Mouse (Mus musculus): ENCODE data around the gene Tlr9. TPM values are rescaled to one million over a fixed set of nuclear protein-coding genes. Genes with fewer than 3 reads are reported as not detected.

Tlr9 gene
- total RNA-seq, 2 experiments from 2014 or later: 0.46 to 0.48 TPM

DNA sequence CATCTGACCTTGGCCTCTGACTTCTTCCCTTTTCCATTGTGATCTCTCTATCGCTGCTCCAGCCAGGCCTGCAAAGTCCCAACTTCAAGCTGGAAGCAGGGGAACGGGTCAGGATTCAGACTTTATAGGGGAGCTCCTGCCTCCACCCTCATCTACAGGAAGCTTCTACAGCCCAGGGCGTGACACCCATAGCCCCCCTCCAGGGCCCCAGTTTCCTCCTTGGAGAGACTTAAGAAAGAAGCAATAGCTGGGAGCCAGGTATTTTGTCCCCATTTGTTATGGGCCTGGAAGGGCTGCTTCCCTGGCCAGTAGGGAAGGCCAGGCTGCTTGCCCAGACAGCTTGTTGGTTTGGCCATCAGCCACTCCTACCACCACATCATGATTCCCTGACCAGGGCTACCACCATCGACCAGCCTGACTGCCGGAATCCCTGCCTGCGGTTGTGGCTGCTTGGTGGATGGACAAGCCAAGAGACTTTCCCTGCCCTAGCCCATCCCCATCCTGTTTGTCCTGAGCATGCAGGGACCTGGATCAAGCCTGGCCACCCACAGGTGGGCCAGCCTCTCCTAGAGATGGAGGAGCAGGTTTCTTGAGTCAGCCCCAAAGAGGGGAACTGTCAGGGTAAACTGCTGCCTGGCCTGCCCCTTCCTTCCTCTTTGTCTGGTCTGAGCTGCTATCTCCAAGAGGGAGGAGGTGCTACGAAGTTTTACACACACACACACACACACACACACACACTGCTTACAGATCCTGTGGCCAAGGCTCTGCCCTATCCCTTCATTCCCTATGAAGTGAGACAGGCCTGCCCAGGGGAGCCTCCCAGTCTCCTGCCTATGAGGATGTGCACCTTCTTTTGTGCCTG, 18.2 kb upstream of the Tlr9 start:
- intact Hi-C loops (cut with DNase I): no loop called here
- peak; percentile 62 for DNase-seq

DNA sequence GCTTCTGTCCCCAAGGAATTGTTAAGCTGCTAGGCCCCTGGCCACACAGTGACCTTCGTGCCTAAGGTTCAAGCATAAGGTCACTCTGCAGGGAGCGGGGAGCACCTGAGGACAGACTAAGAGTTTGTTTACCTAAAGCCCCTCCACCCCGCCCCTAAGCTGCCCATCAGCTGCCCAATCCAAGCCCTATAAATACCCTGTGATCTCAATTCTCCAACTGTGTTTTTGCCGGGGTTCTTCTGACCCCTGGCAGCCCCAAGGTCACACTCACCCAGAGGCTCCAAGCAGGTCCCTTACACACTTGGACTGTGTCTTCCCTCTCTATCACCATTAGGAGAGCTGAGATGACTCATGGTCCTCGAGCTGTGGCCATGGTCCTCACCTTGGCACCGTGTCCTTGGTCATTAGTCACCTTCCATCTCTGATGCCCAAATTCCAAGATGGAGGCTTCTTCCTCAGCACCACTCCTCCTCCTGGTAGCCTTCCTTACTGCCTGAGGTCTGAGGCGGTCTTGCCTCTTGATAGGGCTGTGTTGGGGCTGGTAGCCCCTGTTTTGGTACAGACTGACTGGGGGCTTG, 16.6 kb upstream of the Tlr9 start:
- intact Hi-C loops (cut with DNase I): no loop called here

DNA sequence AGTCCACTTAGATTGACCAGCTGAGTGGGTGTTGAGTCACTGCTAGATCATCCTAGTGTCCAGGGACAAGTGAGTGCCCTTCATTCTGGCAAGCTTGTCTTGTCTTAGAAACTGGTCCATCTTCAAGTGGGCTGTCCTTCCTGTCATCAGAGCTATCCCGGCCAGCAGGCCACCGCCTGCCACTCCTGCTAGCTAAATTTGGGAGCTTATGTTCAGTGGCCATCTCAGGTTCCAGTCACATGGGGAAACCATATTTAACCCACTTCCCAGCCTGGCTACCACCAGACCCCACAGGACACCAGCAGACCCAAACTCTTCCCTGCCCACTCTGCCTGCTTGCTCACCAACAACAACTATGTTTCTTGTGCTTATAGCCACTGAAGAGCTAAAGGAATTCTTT, 15.9 kb upstream of the Tlr9 start:
- no peak for DNase-seq
- intact Hi-C loops (cut with DNase I): no loop called here

More for the DNA sequence above, 16.6 kb upstream of the Tlr9 start:
- DNase-seq: no peak

DNA sequence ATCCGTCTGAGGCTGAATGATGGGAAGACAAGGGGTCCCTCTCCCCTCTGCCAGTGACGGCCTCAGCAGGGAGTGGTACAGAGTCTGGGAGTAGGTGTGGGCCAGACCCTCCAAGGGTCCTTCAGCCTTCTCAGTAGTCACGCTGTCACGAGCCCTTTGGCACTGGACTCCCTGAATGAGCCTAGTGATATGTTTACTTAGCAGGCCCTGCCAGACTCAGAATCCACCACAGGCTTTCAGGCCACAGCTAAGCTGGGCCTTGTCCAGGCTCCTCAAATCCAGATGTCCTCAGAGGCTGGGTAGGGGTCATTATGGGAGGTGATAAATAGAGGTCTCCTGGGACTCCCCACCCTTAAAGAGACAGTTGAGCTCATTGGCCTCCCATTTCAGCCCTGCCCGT, 14.2 kb upstream of the Tlr9 start:
- intact Hi-C loops (cut with DNase I): no loop called here
- no peak for DNase-seq

DNA sequence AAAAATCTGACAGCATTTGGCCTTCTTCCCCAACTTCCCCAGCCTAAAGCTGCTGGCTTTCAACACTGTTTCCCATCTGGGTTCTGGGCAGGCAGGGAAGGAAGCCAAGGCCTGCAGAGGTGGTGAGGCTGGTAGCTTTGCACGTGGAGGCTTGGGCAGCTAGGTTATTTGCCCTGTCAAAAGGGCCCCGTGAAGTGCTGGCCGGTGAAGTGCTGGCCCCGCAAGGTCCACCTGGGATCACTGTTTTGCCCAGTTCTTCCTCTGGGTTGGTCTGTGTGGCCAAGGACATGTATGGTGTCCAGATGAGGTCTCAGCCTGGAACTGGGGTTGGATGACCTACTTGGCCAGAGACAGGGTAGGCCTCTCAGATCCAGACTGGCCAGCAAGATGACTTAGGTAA, 12.4 kb upstream of the Tlr9 start:
- DNase-seq: peak; percentile 42
- intact Hi-C loops (cut with DNase I): loop anchor here (5.0 to 10.0 kb wide), 2 partner anchors 67 to 215 kb away; partner anchors contain the start of gene Rpl29

DNA sequence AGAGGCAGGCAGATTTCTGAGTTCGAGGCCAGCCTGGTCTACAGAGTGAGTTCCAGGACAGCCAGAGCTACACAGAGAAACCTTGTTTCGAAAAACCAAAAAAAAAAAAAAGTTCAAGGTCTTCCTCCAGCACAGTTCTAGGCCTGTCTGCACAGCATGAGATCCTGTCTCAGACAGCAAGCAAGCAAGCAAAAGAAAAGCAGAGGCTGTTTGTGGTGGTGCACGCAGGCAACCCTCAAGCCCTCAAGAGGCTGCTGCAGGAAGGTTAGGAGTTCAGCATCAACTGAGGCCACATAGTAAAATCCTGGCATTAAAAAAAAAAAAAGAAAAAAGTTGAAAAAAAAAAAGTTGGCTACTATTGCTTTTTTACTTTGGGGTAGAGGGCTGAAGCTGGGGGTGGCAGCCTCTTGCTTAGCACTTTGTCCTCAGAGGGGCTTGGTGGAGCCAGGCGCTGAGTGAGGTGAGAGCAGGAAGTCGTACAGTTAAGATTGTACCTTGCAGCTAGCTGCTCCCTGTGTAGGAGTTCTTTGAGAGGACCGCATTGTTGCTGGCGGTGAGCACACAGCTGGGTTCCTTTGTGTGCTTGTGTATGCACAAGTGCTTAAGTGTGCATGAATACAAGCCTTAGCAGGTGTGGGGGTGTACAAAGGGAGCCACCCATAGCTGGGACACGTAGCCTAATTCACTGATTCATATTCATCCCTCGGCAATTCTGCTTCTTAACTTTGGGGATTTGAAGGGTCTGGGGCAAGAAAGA, 11.4 kb upstream of the Tlr9 start:
- no peak for DNase-seq

DNA sequence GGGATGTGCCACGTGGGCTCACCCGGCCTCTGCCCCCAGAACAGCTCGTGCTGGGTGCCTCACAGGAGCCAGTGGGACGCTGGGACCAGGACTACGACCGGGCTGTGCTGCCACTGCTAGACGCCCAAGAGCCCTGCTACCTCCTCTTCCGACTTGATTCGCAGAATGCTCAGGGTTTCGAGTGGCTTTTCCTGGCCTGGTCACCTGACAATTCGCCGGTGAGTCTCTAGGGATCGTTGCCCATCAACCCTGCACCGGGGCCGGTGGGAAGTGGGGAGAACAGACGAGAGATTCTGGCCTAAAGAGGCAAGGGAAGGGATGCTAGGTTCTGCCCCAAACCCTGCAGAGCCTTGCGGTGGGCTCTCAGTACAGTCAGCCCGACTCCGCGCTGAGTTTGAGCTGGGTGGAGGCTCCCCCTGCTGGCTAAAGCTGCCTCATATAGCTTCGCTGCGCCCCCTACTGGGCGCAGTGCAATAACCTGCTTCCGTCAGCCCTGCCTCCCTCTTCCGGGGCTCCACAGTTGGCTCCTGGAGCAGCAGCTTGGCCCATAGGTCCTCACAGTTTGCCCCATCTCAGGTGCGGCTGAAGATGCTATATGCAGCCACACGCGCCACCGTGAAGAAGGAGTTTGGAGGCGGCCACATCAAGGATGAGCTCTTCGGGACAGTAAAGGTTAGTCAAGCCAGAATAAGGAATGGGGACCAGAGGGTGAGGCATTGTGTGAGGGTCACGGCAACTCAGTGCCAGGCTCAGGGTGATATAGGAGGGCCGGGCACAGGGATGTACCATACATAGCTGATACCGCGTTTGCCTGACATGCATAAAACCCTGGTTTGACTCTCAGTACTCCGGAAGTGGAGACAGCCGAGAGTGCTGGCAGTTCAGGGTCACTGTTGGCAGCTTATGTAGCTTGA, 10.5 kb upstream of the Tlr9 start:
- peak; percentile 93 for DNase-seq
- intact Hi-C loops (cut with DNase I): loop anchor here (5.0 to 10.0 kb wide), 2 partner anchors 65 to 213 kb away; partner anchors contain the start of gene Rpl29

More for the DNA sequence above, 11.4 kb upstream of the Tlr9 start:
- intact Hi-C loops (cut with DNase I): loop anchor here (5.0 to 10.0 kb wide), 2 partner anchors 66 to 214 kb away; partner anchors contain the start of gene Rpl29

DNA sequence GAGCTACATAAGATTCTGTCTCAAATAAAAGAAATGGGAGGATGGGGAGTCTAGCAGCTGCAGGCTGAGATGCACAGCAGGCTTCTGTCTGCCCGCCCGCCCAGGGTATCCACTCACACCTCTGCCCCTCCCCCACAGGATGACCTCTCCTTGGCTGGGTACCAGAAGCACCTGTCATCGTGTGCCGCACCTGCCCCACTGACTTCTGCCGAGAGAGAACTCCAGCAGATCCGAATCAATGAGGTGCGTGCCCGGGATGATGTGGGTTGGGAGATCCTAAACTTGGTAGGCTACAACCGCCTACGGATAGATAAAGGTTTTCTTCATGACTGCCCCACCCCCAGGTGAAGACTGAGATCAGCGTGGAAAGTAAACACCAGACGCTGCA, 9.8 kb upstream of the Tlr9 start:
- no peak for DNase-seq
- intact Hi-C loops (cut with DNase I): loop anchor here (5.0 to 10.0 kb wide), 2 partner anchors 65 to 212 kb away; partner anchors contain the start of gene Rpl29

DNA sequence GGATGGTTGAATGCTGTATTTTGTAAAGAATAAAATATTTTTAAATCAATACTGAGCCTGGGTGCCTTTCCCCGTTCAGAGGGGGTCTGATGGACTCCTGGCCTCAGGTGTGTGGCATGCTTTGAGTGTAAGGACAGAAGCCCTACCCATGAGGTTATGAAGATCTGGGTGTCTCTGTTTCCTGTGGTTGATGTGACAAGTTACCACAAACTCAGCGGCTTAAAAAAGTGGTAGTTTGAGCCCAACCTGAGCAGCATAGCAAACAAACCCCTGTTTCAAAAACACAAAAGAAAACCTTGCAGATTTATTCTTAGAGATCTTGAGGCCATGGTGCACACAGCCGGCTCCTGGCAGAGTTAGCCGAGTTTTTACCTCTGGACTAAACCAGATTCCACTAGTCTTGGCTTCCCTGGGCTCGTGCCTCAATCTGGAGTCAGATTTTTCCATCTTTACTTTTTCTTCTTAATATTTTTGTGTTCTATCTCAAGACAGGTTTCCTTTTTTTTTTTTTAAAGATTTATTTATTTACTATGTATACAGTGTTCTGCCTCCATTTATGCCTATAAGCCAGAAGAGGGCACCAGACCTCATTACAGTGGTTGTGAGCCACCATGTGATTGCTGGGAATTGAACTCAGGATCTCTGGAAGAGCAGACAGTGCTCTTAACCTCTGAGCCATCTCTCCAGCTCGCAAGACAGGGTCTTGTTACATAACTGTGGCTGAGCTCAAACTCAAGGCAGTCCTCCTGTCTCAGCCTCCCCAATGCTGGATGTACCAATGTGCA, 6.9 kb upstream of the Tlr9 start:
- DNase-seq: no peak
- intact Hi-C loops (cut with DNase I): loop anchor here (10.0 kb wide), 1 partner anchor 209 kb away; the partner anchor contains the start of gene Rpl29

DNA sequence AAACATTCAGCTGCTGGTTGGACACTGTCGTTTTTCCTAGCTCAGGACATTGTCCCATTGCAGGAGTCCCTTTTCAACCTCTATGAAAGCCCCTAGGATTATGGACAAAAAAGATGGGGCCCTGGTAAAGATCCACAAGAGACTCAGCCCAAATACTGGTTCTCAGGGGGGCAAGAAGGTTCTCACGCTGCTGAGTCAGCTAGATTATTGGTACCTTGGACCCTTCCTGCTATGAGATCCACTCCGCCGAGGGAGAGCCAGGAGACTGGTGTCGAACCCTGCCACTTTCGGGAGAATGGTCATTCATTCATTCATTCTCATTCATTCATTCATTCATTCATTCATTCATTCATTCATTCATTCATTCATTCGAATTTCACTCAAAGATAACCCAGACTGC, 5.4 kb upstream of the Tlr9 start:
- DNase-seq: no peak
- intact Hi-C loops (cut with DNase I): loop anchor here (10.0 kb wide), 1 partner anchor 208 kb away; the partner anchor contains the start of gene Rpl29

DNA sequence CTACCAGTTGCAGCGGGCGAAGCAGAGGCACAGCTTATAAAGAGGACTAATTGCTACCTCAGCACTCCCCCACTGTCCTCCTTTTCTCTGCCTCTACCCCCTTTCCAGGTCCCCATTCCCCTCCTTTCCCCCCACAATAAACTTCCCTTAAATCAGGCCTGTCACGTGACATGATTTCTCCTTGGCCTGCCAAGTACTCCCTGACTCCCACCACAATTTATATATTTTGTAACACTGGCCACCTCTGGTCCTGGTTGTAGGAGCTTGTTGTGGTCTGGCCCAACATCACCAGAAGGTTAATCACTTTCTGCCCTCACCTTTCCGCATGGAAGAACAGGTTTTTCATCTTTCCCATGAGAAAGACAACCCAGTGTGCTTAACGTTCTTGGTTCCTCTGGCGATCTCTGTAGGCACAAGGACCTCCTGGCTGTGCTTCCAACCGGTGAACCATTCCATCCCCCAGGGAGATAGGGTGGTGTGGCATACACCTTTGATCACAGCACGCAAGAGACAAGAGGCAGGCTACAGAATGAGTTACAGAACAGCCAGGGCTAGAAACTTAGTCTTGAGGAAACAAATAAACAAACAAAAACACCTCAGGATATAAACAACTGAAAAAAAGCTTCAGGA, 1.4 kb upstream of the Tlr9 start:
- intact Hi-C loops (cut with DNase I): no loop called here
- DNase-seq: no peak

DNA sequence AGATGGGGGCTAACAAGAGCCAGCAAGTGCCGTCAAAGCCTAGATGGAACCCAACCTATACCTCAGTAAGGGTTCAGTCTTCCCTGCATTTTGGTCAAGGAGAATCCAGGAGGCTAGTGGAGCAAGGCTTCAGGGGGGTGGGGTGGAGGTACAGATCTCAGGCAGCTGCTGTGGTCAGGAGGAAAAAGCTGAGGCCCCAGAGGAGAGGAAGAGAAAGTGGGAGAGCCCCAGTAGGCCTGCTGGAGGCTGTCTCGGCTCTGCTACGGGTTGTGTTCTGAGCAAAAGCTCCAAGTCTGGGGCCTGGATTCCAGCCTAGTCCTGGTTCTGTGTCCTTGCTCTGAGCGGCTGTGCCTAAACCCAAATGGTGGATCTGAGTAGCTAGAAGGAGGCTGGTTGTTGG, 596 bp downstream of the Tlr9 start:
- no peak for DNase-seq
- intact Hi-C loops (cut with DNase I): no loop called here

DNA sequence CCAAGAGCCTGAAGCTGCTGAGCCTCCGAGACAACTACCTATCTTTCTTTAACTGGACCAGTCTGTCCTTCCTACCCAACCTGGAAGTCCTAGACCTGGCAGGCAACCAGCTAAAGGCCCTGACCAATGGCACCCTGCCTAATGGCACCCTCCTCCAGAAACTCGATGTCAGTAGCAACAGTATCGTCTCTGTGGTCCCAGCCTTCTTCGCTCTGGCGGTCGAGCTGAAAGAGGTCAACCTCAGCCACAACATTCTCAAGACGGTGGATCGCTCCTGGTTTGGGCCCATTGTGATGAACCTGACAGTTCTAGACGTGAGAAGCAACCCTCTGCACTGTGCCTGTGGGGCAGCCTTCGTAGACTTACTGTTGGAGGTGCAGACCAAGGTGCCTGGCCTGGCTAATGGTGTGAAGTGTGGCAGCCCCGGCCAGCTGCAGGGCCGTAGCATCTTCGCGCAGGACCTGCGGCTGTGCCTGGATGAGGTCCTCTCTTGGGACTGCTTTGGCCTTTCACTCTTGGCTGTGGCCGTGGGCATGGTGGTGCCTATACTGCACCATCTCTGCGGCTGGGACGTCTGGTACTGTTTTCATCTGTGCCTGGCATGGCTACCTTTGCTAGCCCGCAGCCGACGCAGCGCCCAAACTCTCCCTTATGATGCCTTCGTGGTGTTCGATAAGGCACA, 3.2 kb downstream of the Tlr9 start:
- no peak for DNase-seq
- intact Hi-C loops (cut with DNase I): no loop called here

DNA sequence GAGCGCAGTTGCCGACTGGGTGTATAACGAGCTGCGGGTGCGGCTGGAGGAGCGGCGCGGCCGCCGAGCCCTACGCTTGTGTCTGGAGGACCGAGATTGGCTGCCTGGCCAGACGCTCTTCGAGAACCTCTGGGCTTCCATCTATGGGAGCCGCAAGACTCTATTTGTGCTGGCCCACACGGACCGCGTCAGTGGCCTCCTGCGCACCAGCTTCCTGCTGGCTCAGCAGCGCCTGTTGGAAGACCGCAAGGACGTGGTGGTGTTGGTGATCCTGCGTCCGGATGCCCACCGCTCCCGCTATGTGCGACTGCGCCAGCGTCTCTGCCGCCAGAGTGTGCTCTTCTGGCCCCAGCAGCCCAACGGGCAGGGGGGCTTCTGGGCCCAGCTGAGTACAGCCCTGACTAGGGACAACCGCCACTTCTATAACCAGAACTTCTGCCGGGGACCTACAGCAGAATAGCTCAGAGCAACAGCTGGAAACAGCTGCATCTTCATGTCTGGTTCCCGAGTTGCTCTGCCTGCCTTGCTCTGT, 3.8 kb downstream of the Tlr9 start:
- intact Hi-C loops (cut with DNase I): no loop called here
- peak; percentile 48 for DNase-seq

DNA sequence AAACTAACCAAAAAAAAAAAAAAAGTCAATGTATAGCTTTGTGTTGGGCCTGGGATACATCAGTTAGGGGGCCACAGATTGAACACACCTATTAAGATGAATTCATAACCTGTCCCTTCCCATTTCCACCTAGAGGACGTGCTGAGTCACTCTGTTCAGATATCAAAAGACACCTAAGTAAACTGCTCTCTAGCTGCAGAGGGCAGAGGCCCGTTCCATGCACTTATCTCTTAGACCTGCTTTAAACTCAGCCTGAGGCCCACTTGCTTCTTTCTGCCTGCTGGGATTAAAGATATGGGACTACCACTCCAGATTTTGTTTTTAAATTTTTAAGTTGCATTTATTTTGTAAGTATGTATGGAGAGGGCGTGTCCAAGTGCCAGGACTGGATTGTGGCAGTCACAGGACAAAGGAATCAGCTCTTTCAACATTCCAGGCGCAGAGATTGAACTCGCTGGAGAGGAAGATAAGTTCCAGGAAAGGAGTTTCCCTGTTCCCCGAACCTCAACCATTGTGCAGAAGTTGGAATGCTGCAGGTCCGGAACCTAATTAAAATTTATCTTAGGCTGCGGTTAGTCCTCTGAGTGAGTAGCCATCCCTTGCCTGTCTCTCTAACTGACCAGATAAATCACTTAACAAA, 5.5 kb downstream of the Tlr9 start:
- no peak for DNase-seq
- intact Hi-C loops (cut with DNase I): no loop called here

DNA sequence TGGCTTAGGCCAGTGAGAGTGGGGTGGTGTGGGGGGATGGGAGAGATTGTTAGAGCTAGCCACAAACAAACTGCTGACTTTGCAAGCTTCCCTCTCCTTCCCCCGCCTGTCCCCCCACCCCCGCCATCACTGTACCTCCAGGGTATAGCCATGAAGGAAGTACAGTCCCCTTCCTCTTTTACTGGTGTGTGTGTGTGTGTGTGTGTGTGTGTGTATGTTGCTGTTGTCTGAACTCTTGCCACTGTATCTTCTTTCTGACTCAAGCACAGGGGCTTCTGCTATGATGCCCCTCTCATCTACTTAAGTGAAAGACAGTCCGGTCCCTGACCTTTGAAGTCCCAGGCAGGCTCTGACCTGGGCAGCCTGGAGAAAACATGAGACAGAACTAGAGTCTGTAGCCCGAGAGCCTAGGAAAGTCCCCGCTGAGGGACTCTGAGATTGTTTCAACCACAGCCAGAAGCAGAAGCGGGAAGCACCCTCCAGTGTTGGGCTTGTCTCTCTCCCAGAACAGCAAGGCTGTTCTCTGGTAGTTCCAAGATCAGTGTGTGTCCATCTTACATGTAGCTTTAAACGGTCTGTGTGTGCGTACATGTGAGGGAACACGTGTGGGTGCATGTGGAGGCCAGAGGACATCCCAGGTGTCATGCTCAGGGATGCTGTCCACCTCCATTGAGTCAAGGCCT, 7.8 kb downstream of the Tlr9 start:
- intact Hi-C loops (cut with DNase I): no loop called here
- DNase-seq: no peak

DNA sequence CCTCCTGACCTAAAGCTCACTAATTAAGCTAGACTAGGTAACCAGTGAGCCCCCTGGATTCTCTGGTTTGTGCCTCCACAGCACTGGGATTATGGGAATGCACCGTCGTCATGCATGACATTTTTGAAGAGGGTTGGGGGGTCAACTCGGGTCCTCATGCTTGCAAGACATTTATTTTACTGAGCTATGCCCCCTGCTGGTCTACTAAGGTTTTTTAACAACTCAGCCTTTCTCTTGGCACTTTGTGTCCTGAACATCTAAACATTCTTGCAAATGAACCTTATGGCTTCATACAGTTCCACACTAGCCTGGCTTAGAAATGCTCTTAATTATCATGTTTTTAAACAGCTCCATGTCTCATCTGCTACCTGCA, 8.3 kb downstream of the Tlr9 start:
- intact Hi-C loops (cut with DNase I): no loop called here
- no peak for DNase-seq
